Mouse (Mus musculus): ENCODE data around the gene Dgkg.

DNA sequence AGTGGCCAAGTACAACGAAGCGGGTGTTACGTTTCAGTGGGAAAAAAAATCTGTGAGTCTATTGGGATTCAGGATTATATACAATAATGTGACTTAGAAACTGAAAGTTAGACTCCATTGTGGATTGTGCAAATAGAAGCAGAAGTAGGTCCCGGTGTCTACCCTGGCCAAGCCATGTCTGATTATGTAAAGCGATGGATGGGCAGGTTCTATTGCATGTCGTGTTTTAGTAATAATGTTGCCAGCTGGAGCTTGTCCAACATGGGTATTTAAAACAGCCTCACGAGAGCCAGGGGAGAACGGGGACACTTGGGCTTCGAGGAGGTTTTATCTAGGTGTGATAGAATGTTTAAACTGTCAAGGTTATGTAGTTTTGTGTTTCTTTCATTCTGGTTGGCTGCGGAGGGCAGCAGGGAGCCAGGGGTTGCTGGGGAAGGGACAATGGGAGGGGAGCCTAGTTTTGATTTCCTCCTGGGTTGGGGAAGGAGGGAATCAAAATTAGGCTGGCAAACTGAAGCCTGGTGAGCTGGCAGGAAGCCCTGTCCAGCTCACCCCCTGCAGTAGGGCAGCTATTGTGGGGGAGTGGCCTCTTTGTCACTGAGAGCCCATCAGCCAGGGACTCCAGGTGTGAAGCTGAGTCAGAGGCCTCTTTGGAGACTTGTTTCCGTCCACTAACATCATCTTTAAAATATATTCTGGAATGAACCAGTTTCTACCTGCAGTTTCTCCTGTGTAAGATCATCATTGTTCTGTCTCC is 74.7 kb downstream of the Dgkg start:
- no peak for TF ChIP-seq MAFK (IDR thresholded peaks at IDR 0.05; ENCODE audit: insufficient read depth, low read depth, low read length)
- TF ChIP-seq HCFC1 (IDR thresholded peaks at IDR 0.05; ENCODE audit: borderline replicate concordance, insufficient read depth, low read length): no peak
- TF ChIP-seq ZC3H11A (IDR thresholded peaks at IDR 0.05; ENCODE audit: borderline replicate concordance, low read depth, low read length): no peak
